Mouse (Mus musculus) bone marrow, adult 2 months (tissue): Measurements from ENCODE around the gene Copg2.

Experiments used
- CTCF ChIP-seq: fragments of 200-500 bp; IDR thresholded peaks from 2 replicates; pipeline ENCODE4 v1.5.1; 2011; ENCODE audit warnings: low read length, control low read depth; ENCODE audit not compliant: control insufficient read depth, insufficient read depth
- POLR2A ChIP-seq: fragments of 200-500 bp; IDR thresholded peaks from 2 replicates; pipeline ENCODE4 v1.6.1; 2011; ENCODE audit warnings: low read depth, mild to moderate bottlenecking, control low read depth, low read length, borderline replicate concordance; ENCODE audit not compliant: control insufficient read depth

DNA sequence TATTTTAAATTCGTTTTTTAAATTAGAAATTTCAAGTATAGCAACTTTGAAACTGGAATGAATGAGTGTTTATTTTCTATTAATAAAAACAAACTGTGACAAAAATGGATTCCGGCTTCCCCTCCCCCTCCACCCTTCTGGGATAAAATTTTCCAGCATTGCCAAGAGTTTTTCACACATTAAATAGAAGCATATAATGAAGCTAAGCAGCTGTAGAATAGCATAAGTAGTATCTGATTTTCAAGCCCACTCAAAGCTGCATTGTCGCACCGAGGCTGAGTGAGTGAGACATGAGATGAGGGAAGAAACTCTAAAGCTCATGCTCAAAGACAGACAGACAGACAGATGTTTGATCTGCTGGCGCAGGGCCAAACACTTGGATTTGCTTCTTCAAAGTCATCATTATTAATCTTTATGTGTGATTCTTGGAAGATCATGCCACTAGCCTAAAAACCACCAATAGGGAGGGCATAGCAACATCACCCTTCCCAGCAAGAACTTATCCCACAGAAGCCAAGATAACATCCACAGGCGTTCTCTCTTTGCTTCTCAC lies 148.2 kb downstream of the Copg2 start:
- TF ChIP-seq CTCF (no peak), POLR2A (no peak)
